Mouse (Mus musculus): ENCODE data around the gene Plekha8. TPM values are rescaled to one million over a fixed set of nuclear protein-coding genes. Genes with fewer than 3 reads are reported as not detected.

Gene Plekha8
- polyA plus RNA-seq, 1 experiment from 2014 or later, result 16.8 TPM

GRCm38 (mm10) chr6:54562018-54562809 is 32.7 kb upstream of the Plekha8 start:
- Histone ChIP-seq H3K4me3 (no peak overlapping the region), H3K4me1 (peaks cover 52% of the 10 kb centered on the region), H3K9me3 (no peaks in the 10 kb centered on the region), H3K36me3 (0 out of 2 replicates have a peak, but pooled peaks cover 3% of the 10 kb centered on the region), H3K27me3 (0 out of 2 replicates have a peak, but pooled peaks cover 3% of the 10 kb centered on the region), H3K27ac (replicated peaks) (no peak overlapping the region), H3K9ac (replicated peaks) (no peak overlapping the region), H3K4me2 (replicated peaks) (no peak overlapping the region)
- whole genome bisulfite sequencing, result 73% methylated on average over 17 of the region's 17 CpGs
- ATAC-seq (ENCODE audit: low FRiP score, low read depth), result no peak

GRCm38 (mm10) chr6:54563561-54563960 is 31.4 kb upstream of the Plekha8 start:
- Histone ChIP-seq H3K9ac (replicated peaks) (no peak overlapping the region), H3K27me3 (peaks cover 4% of the 10 kb centered on the region; the same call in 1 of the 2 replicates), H3K9me3 (no peaks in the 10 kb centered on the region), H3K4me1 (peaks cover 59% of the 10 kb centered on the region), H3K4me2 (replicated peaks) (peak overlapping the region; percentile 74), H3K4me3 (peak overlapping the region; percentile 63; the same call in 1 of the 2 replicates), H3K36me3 (no peaks in the 10 kb centered on the region), H3K27ac (replicated peaks) (no peak overlapping the region)
- no peak for ATAC-seq (ENCODE audit: low FRiP score, low read depth)
- WGBS, result 87% methylated on average over 4 of the region's 4 CpGs

- WGBS, result 43% methylated on average over 9 of the region's 9 CpGs
- Histone ChIP-seq H3K4me2 (replicated peaks) (peak overlapping the region; percentile 74), H3K9me3 (no peaks in the 10 kb centered on the region), H3K4me1 (peaks cover 58% of the 10 kb centered on the region), H3K4me3 (peak overlapping the region; percentile 63), H3K36me3 (no peaks in the 10 kb centered on the region), H3K27ac (replicated peaks) (peak overlapping the region; percentile 95), H3K9ac (replicated peaks) (peak overlapping the region; percentile 77), H3K27me3 (peaks cover 4% of the 10 kb centered on the region; the same call in 1 of the 2 replicates)
- no peak for ATAC-seq (ENCODE audit: low FRiP score, low read depth)
These were observed 30.4 kb upstream of the Plekha8 start for GRCm38 (mm10) chr6:54564506-54564991.

- Histone ChIP-seq H3K9ac (replicated peaks) (peak overlapping the region; percentile 77), H3K9me3 (no peaks in the 10 kb centered on the region), H3K4me2 (replicated peaks) (peak overlapping the region; percentile 74), H3K4me1 (peaks cover 58% of the 10 kb centered on the region), H3K36me3 (no peaks in the 10 kb centered on the region), H3K27ac (replicated peaks) (peak overlapping the region; percentile 95), H3K4me3 (peak overlapping the region; percentile 63), H3K27me3 (peaks cover 4% of the 10 kb centered on the region; the same call in 1 of the 2 replicates)
- WGBS, result 5% methylated on average over 3 of the region's 3 CpGs
- peak; percentile 76 for ATAC-seq (ENCODE audit: low FRiP score, low read depth)
These were observed 29.9 kb upstream of the Plekha8 start for GRCm38 (mm10) chr6:54565012-54565411.

GRCm38 (mm10) chr6:54565665-54566545 is 29.0 kb upstream of the Plekha8 start, which contains the start of gene Scrn1:
Gene Scrn1, minus strand, starts transcription at chr6:54566489.
- WGBS, result under 1% methylated on average over 60 of the region's 60 CpGs
- H3K4me3 ChIP-seq, result peak within 1 kb of the TSS; percentile 63
- peaks cover 4% of the 10 kb centered on the region; the same call in 1 of the 2 replicates for H3K27me3 ChIP-seq
- H3K9me3 ChIP-seq, result no peaks in the 10 kb centered on the region
- H3K27ac ChIP-seq (replicated peaks), result peak within 1 kb of the TSS; percentile 95
- H3K4me1 ChIP-seq, result peaks cover 56% of the 10 kb centered on the region
- ATAC-seq (ENCODE audit: low FRiP score, low read depth), result peak; percentile 85
- H3K36me3 ChIP-seq, result no peaks in the 10 kb centered on the region
- H3K9ac ChIP-seq (replicated peaks), result peak within 1 kb of the TSS; percentile 77
- H3K4me2 ChIP-seq (replicated peaks), result peak within 1 kb of the TSS; percentile 74

- Histone ChIP-seq H3K4me3 (peak overlapping the region; percentile 63), H3K4me1 (peaks cover 56% of the 10 kb centered on the region), H3K27ac (replicated peaks) (peak overlapping the region; percentile 95), H3K36me3 (no peaks in the 10 kb centered on the region), H3K9me3 (no peaks in the 10 kb centered on the region), H3K4me2 (replicated peaks) (peak overlapping the region; percentile 74), H3K9ac (replicated peaks) (peak overlapping the region; percentile 77; the same call in 1 of the 2 replicates), H3K27me3 (peaks cover 4% of the 10 kb centered on the region; the same call in 1 of the 2 replicates)
- WGBS, result 13% methylated on average over 6 of the region's 6 CpGs
- no peak for ATAC-seq (ENCODE audit: low FRiP score, low read depth)
These were observed 28.4 kb upstream of the Plekha8 start for GRCm38 (mm10) chr6:54566546-54566919.

- H3K4me3 ChIP-seq, result no peak overlapping the region
- H3K4me2 ChIP-seq (replicated peaks), result no peak overlapping the region
- WGBS, result 30% methylated on average over 7 of the region's 7 CpGs
- peaks cover 4% of the 10 kb centered on the region; the same call in 1 of the 2 replicates for H3K27me3 ChIP-seq
- H3K36me3 ChIP-seq, result no peaks in the 10 kb centered on the region
- H3K27ac ChIP-seq (replicated peaks), result peak overlapping the region; percentile 64
- H3K4me1 ChIP-seq, result peaks cover 48% of the 10 kb centered on the region
- H3K9ac ChIP-seq (replicated peaks), result no peak overlapping the region
- H3K9me3 ChIP-seq, result no peaks in the 10 kb centered on the region
- ATAC-seq (ENCODE audit: low FRiP score, low read depth), result no peak
These were observed 25.1 kb upstream of the Plekha8 start for GRCm38 (mm10) chr6:54569776-54570175.

- peak; percentile 77 for ATAC-seq (ENCODE audit: low FRiP score, low read depth)
- Histone ChIP-seq H3K4me2 (replicated peaks) (peak overlapping the region; percentile 14; the same call in 1 of the 2 replicates), H3K9ac (replicated peaks) (0 out of 2 replicates have a peak overlapping the region, but pooled peaks have one; percentile 6), H3K27me3 (no peaks in the 10 kb centered on the region), H3K4me1 (peaks cover 39% of the 10 kb centered on the region), H3K9me3 (no peaks in the 10 kb centered on the region), H3K4me3 (no peak overlapping the region), H3K36me3 (no peaks in the 10 kb centered on the region), H3K27ac (replicated peaks) (peak overlapping the region; percentile 42; the same call in 1 of the 2 replicates)
- WGBS, result 23% methylated on average over 6 of the region's 6 CpGs
These were observed 21.5 kb upstream of the Plekha8 start for GRCm38 (mm10) chr6:54573218-54573955.

GRCm38 (mm10) chr6:54586175-54586574 is 8.7 kb upstream of the Plekha8 start:
- ATAC-seq (ENCODE audit: low FRiP score, low read depth), result no peak
- 0 out of 2 replicates have a peak, but pooled peaks cover 6% of the 10 kb centered on the region for H3K4me1 ChIP-seq
- H3K27me3 ChIP-seq, result no peaks in the 10 kb centered on the region
- H3K36me3 ChIP-seq, result peaks cover 4% of the 10 kb centered on the region; the same call in 1 of the 2 replicates
- no peak overlapping the region for H3K9ac ChIP-seq (replicated peaks)
- no peak overlapping the region for H3K4me2 ChIP-seq (replicated peaks)
- H3K27ac ChIP-seq (replicated peaks), result no peak overlapping the region
- no peaks in the 10 kb centered on the region for H3K9me3 ChIP-seq
- no peak overlapping the region for H3K4me3 ChIP-seq
- WGBS, result 21% methylated on average over 2 of the region's 2 CpGs

- Histone ChIP-seq H3K27ac (replicated peaks) (no peak overlapping the region), H3K9ac (replicated peaks) (no peak overlapping the region), H3K4me2 (replicated peaks) (no peak overlapping the region), H3K4me1 (peaks cover 12% of the 10 kb centered on the region), H3K36me3 (peaks cover 4% of the 10 kb centered on the region; the same call in 1 of the 2 replicates), H3K4me3 (no peak overlapping the region), H3K27me3 (no peaks in the 10 kb centered on the region), H3K9me3 (no peaks in the 10 kb centered on the region)
- no peak for ATAC-seq (ENCODE audit: low FRiP score, low read depth)
- 78% methylated on average over 8 of the region's 8 CpGs for WGBS
These were observed 8.0 kb upstream of the Plekha8 start for GRCm38 (mm10) chr6:54586911-54587310.

- ATAC-seq (ENCODE audit: low FRiP score, low read depth), result no peak
- Histone ChIP-seq H3K4me1 (peaks cover 15% of the 10 kb centered on the region), H3K27ac (replicated peaks) (no peak overlapping the region), H3K27me3 (no peaks in the 10 kb centered on the region), H3K4me3 (no peak overlapping the region), H3K4me2 (replicated peaks) (no peak overlapping the region), H3K9ac (replicated peaks) (no peak overlapping the region), H3K36me3 (no peaks in the 10 kb centered on the region), H3K9me3 (no peaks in the 10 kb centered on the region)
- WGBS, result 87% methylated on average over 4 of the region's 4 CpGs
These were observed 7.2 kb upstream of the Plekha8 start for GRCm38 (mm10) chr6:54587683-54588082.

Measured in midbrain, embryonic 12.5 days (tissue).